Mouse (Mus musculus) MEL (cell line): ENCODE data around the gene Cotl1. TPM values are rescaled to one million over a fixed set of nuclear protein-coding genes. Genes with fewer than 3 reads are reported as not detected.

Source experiments
- DNase-seq: peaks from one replicate; pipeline ENCODE4 v3.0.0; 2011; ENCODE audit warnings: low read depth, low spot score
- H3K27ac ChIP-seq: 2 replicates; pipeline ENCODE4 v1.5.1; 2012; ENCODE audit warnings: low read depth, mild to moderate bottlenecking, control low read depth, low read length, moderate library complexity; ENCODE audit not compliant: control insufficient read depth
- H3K27me3 ChIP-seq, 2 experiments: fragments of 150-350 bp in 1 of 2; sonication (generic) in 1 of 2; 2 replicates each; pipeline ENCODE4 v1.6.1; 2012; ENCODE audit warnings: low read length in 2 of 2, mild to moderate bottlenecking in 2 of 2, improper control_type of control experiment in 1 of 2, moderate library complexity in 1 of 2; ENCODE audit not compliant: insufficient read depth in 2 of 2, control insufficient read depth in 1 of 2
- H3K36me3 ChIP-seq, 2 experiments: 2 replicates each; pipeline ENCODE4 v1.6.1; 2012 to 2014; ENCODE audit warnings: low read length in 2 of 2, improper control_type of control experiment in 1 of 2, inconsistent platforms in 1 of 2, mild to moderate bottlenecking in 1 of 2; ENCODE audit not compliant: insufficient read depth in 2 of 2, control insufficient read depth in 1 of 2
- H3K4me1 ChIP-seq, 2 experiments: fragments of 150-350 bp in 1 of 2; sonication (generic) in 1 of 2; 2 replicates each; pipeline ENCODE4 v1.6.1; 2012; ENCODE audit warnings: low read length in 2 of 2, improper control_type of control experiment in 1 of 2, mild to moderate bottlenecking in 1 of 2; ENCODE audit not compliant: insufficient read depth in 2 of 2, control insufficient read depth in 1 of 2
- H3K4me3 ChIP-seq, 2 experiments: fragments of 150-350 bp in 1 of 2; sonication (generic) in 1 of 2; 2 replicates each; pipeline ENCODE4 v1.5.1; 2012; ENCODE audit warnings: low read depth in 2 of 2, low read length in 2 of 2, mild to moderate bottlenecking in 2 of 2, moderate library complexity in 2 of 2, control low read depth in 1 of 2, improper control_type of control experiment in 1 of 2; ENCODE audit not compliant: control insufficient read depth in 1 of 2, insufficient read depth in 1 of 2
- H3K79me2 ChIP-seq: 2 replicates; pipeline ENCODE4 v1.6.1; 2012; ENCODE audit warnings: mild to moderate bottlenecking, low read length, moderate library complexity; ENCODE audit not compliant: control insufficient read depth, poor library complexity, insufficient read depth
- H3K9ac ChIP-seq: 2 replicates; pipeline ENCODE4 v1.6.1; 2012; ENCODE audit warnings: low read depth, mild to moderate bottlenecking, control low read depth, low read length, moderate library complexity; ENCODE audit not compliant: control insufficient read depth, poor library complexity, severe bottlenecking
- H3K9me3 ChIP-seq: fragments of 150-350 bp; sonication (generic); replicated peaks from 2 replicates; pipeline ENCODE4 v1.6.1; 2012; ENCODE audit warnings: mild to moderate bottlenecking, low read length, improper control_type of control experiment, moderate library complexity; ENCODE audit not compliant: insufficient read depth
- CHD1 ChIP-seq: IDR thresholded peaks from 2 replicates; pipeline ENCODE4 v1.6.1; 2012; ENCODE audit warnings: low read depth, mild to moderate bottlenecking, inconsistent platforms, low read length, improper control_type of control experiment
- CTCF ChIP-seq, 3 experiments: IDR thresholded peaks in 2 of 3; conservative IDR thresholded peaks in 1 of 3; 2 replicates each; pipeline ENCODE4 v1.5.1; 2011 to 2012; ENCODE audit warnings: low read length in 3 of 3, low read depth in 2 of 3, mild to moderate bottlenecking in 2 of 3, improper control_type of control experiment in 1 of 3, inconsistent platforms in 1 of 3, mixed read lengths in 1 of 3, moderate library complexity in 1 of 3; ENCODE audit not compliant: control insufficient read depth in 1 of 3, insufficient read depth in 1 of 3, poor library complexity in 1 of 3, severe bottlenecking in 1 of 3
- ELF1 ChIP-seq: IDR thresholded peaks from 2 replicates; pipeline ENCODE4 v1.6.1; 2014; ENCODE audit warnings: low read depth, mild to moderate bottlenecking, inconsistent platforms, low read length, improper control_type of control experiment, moderate library complexity
- EP300 ChIP-seq, 2 experiments: IDR thresholded peaks; 2 replicates each; pipeline ENCODE4 v1.6.1; 2011; ENCODE audit warnings: improper control_type of control experiment in 2 of 2, low read length in 2 of 2, low read depth in 1 of 2, mild to moderate bottlenecking in 1 of 2
- ETS1 ChIP-seq: IDR thresholded peaks from 2 replicates; pipeline ENCODE4 v1.6.1; 2012; ENCODE audit warnings: low read depth, mild to moderate bottlenecking, inconsistent platforms, low read length, improper control_type of control experiment, moderate library complexity
- GABPA ChIP-seq: IDR thresholded peaks from 2 replicates; pipeline ENCODE4 v1.6.1; 2012; ENCODE audit warnings: low read depth, mild to moderate bottlenecking, inconsistent platforms, low read length, improper control_type of control experiment, moderate library complexity
- HCFC1 ChIP-seq: IDR thresholded peaks from 2 replicates; pipeline ENCODE4 v1.6.1; 2012; ENCODE audit warnings: low read depth, mild to moderate bottlenecking, inconsistent platforms, low read length, improper control_type of control experiment, moderate library complexity
- MAX ChIP-seq: IDR thresholded peaks from 2 replicates; pipeline ENCODE4 v1.6.1; 2011; ENCODE audit warnings: low read length, improper control_type of control experiment
- MAZ ChIP-seq: IDR thresholded peaks from 2 replicates; pipeline ENCODE4 v1.6.1; 2012; ENCODE audit warnings: low read depth, mild to moderate bottlenecking, inconsistent platforms, low read length, improper control_type of control experiment
- MXI1 ChIP-seq: IDR thresholded peaks from 2 replicates; pipeline ENCODE4 v1.6.1; 2011; ENCODE audit warnings: mild to moderate bottlenecking, low read depth, low read length, improper control_type of control experiment
- MYB ChIP-seq: IDR thresholded peaks from 2 replicates; pipeline ENCODE4 v1.6.1; 2011; ENCODE audit warnings: mild to moderate bottlenecking, low read depth, low read length, improper control_type of control experiment
- NELFE ChIP-seq: IDR thresholded peaks from 2 replicates; pipeline ENCODE4 v1.6.1; 2011; ENCODE audit warnings: low read depth, low read length, improper control_type of control experiment
- NRF1 ChIP-seq: IDR thresholded peaks from 2 replicates; pipeline ENCODE4 v1.6.1; 2014; ENCODE audit warnings: low read depth, mild to moderate bottlenecking, inconsistent platforms, low read length, improper control_type of control experiment, moderate library complexity; ENCODE audit not compliant: poor library complexity, insufficient read depth, severe bottlenecking
- POLR2AphosphoS2 ChIP-seq: IDR thresholded peaks from 2 replicates; pipeline ENCODE4 v1.6.1; 2011; ENCODE audit warnings: low read length, improper control_type of control experiment
- RAD21 ChIP-seq: IDR thresholded peaks from 2 replicates; pipeline ENCODE4 v1.6.1; 2011; ENCODE audit warnings: mild to moderate bottlenecking, low read depth, low read length, improper control_type of control experiment
- RCOR1 ChIP-seq: IDR thresholded peaks from 2 replicates; pipeline ENCODE4 v1.6.1; 2012; ENCODE audit warnings: low read depth, mild to moderate bottlenecking, inconsistent platforms, low read length, improper control_type of control experiment
- SIN3A ChIP-seq: IDR thresholded peaks from 2 replicates; pipeline ENCODE4 v1.6.1; 2012; ENCODE audit warnings: low read length, improper control_type of control experiment, inconsistent platforms
- TAL1 ChIP-seq: IDR thresholded peaks from 2 replicates; pipeline ENCODE4 v1.6.1; 2012; ENCODE audit warnings: mild to moderate bottlenecking, inconsistent platforms, low read length, moderate library complexity, mixed read lengths
- TCF12 ChIP-seq: IDR thresholded peaks from 2 replicates; pipeline ENCODE4 v1.6.1; 2014; ENCODE audit warnings: low read depth, mild to moderate bottlenecking, inconsistent platforms, low read length, improper control_type of control experiment, moderate library complexity
- USF1 ChIP-seq: IDR thresholded peaks from 2 replicates; pipeline ENCODE4 v1.6.1; 2014; ENCODE audit warnings: low read depth, mild to moderate bottlenecking, inconsistent platforms, low read length, improper control_type of control experiment, moderate library complexity
- USF2 ChIP-seq, 2 experiments: IDR thresholded peaks; 2 replicates each; pipeline ENCODE4 v1.6.1; 2011 to 2012; ENCODE audit warnings: improper control_type of control experiment in 2 of 2, low read length in 2 of 2, borderline replicate concordance in 1 of 2, inconsistent platforms in 1 of 2, low read depth in 1 of 2, mild to moderate bottlenecking in 1 of 2; ENCODE audit not compliant: insufficient read depth in 1 of 2
- ZKSCAN1 ChIP-seq: IDR thresholded peaks from 2 replicates; pipeline ENCODE4 v1.6.1; 2012; ENCODE audit warnings: low read depth, mild to moderate bottlenecking, inconsistent platforms, low read length, improper control_type of control experiment, moderate library complexity
- ZMIZ1 ChIP-seq: IDR thresholded peaks from 2 replicates; pipeline ENCODE4 v1.6.1; 2012; ENCODE audit warnings: low read depth, mild to moderate bottlenecking, inconsistent platforms, low read length, improper control_type of control experiment, moderate library complexity
- ZNF384 ChIP-seq: IDR thresholded peaks from 2 replicates; pipeline ENCODE4 v1.6.1; 2012; ENCODE audit warnings: low read depth, mild to moderate bottlenecking, inconsistent platforms, low read length, improper control_type of control experiment
- polyA plus RNA-seq, 2 experiments: library from polyadenylated mRNA; stranded (reverse) in 1 of 2; unstranded in 1 of 2; fragments of >175 nt in 1 of 2; fragments of >200 nt in 1 of 2; gene quantifications; 2 replicates each; pipeline versions ENCODE4 v1.2.1 to v1.2.4; 2012; ENCODE audit warnings: low replicate concordance in 2 of 2, low read depth in 1 of 2; ENCODE audit not compliant: insufficient read length in 2 of 2, insufficient read depth in 1 of 2, missing spikeins in 1 of 2
- total RNA-seq: library from RNA; depleted of rRNA; stranded (reverse); fragments of 300-350 nt; gene quantifications from 2 replicates; pipeline ENCODE4 v1.2.3, GENCODE M21; 2012

Gene Cotl1
- total and polyA plus RNA-seq, 3 experiments, result 70.3 to 114 TPM; not detected in 1

DNA sequence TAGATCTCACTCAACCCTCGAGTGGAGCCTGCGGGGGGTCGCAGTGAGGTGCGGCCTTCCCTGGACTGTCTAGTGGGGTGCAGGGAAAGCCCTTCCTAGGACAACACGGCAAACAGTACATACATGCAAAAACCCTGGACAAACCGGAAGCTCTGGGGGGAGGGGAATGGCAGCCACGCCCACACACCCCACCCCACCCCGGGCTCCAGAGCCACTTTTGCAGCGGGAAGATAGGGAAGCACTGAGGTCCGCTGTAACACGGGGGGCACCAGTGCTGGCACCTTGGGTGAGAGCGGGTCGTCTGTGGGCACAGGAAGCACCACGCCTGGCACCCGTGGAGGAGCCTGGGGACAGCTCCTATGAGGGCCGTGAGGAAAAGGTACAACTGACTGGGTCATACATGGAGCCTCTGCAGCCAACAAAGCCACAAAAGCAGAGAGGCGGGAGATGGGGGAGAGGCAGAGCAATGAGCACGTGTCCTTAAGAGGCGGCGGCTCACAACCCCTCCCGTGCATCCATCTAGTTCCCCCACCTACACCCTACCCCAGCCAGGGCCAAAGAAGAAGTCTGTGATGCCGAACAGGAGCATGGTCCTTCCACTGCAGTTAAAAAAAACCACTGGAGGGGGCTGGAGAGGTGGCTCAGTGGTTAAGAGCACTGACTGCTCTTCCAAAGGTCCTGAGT, 74.4 kb downstream of the Cotl1 start (continued):
- no peak for TF ChIP-seq POLR2AphosphoS2
- TF ChIP-seq ETS1, result no peak
- no peak for TF ChIP-seq RAD21
- peak; percentile 50; the same call in 1 of the 2 replicates for TF ChIP-seq ZNF384

DNA sequence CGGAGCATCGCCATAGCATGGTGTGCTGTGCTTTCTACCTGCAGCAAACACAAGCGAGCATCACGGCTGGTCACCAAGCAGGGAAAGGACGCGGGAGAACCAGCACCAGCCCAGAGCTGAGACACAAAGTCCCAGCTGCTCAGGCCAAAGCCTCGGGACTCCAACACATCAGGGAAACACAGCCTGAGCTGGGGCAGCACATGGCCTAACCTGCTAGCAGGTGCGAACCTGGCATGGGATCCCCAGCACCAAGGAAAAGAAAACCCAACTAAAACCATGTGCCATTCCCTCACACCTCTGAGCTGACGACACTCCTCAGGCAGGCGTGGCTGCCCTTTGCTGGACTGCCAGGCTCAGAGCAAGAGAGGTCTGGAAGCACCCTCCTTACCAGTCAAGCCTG, 75.0 kb downstream of the Cotl1 start:
- DNase-seq, result no peak
- Histone ChIP-seq H3K9ac (peak overlapping the region; percentile 70), H3K36me3 (peaks cover 0 to 12% of the 10 kb centered on the region in 2 experiments; a peak in 2 of 4 replicates), H3K27ac (peak overlapping the region; percentile 66), H3K9me3 (no peaks in the 10 kb centered on the region), H3K27me3 (no peaks in the 10 kb centered on the region), H3K4me1 (peaks cover 14 to 41% of the 10 kb centered on the region in 2 experiments), H3K4me3 (peak overlapping the region in 1 of 2 experiments; percentile 41; a peak in 1 of 4 replicates), H3K79me2 (no peaks in the 10 kb centered on the region; the same call in 1 of the 2 replicates)
- TF ChIP-seq MAX (peak; percentile 55; the same call in 1 of the 2 replicates), GABPA (no peak)

DNA sequence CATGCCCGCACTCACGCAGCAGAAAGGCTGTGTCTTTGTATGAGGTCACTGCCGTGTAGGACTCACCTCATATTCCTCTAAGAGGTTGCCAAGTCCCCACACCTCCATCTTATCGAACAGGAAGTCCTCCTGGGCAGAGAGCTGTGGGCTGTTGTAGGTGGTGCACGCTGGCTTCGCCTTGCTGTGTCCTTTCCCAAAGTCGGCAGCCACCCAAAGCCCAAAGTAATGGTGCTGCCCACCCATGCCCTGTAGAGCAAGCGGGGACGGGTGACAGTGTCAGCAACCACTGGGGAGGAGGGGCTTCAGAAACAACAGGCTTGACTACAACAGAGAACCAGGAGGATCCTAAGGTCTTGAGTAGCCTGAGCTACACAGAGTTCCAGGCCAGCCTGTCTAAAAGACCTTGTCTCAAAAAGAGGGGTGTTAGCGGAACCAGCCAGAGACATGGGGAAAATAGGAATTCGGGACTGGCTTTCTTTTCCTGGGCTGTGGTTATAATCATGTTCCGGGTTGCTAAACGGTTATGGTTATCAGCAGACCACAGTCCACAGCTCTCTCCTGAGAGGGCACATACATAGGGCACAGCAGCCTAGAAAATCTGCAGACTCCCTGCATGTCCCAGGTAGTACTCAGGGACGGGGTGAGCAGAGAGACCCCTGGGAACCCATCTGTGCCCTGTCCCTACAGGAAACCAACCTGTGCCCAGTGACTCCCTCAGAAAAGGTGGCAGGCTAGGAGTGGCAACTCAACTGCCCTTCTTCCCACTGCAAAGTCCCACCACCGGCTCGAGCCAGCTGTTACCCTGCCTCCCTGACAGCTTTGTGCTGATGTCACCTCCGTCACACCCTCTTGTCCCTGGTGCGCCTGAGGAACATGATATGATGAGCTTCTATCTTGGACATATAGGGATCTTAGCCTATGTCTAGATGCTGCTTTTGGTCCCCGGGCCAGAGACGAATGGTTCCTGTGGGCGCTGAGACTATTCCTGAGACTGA, 77.8 kb downstream of the Cotl1 start:
- Histone ChIP-seq H3K79me2 (no peaks in the 10 kb centered on the region; the same call in 1 of the 2 replicates), H3K27ac (peak overlapping the region; percentile 73), H3K27me3 (no peaks in the 10 kb centered on the region), H3K4me1 (peaks cover 14 to 43% of the 10 kb centered on the region in 2 experiments), H3K36me3 (peaks cover 0 to 14% of the 10 kb centered on the region in 2 experiments; a peak in 2 of 4 replicates), H3K9ac (peak overlapping the region; percentile 36), H3K4me3 (peak overlapping the region; percentile 9 to 10; a peak in 3 of 4 replicates), H3K9me3 (no peaks in the 10 kb centered on the region)
- peak; percentile 67 for DNase-seq
- TF ChIP-seq SIN3A (peak; percentile 53; the same call in 1 of the 2 replicates), POLR2AphosphoS2 (no peak), EP300 (IDR thresholded peaks at IDR 0.05; ENCODE audit: low read depth in 1 of 2, low read length in 2 of 2) (peak; percentile 70 to 90), RCOR1 (peak; percentile 62), MYB (peak; percentile 70), TAL1 (peak; percentile 56), ETS1 (peak; percentile 81), ZKSCAN1 (no peak), TCF12 (peak; percentile 53), USF1 (no peak), RAD21 (no peak), ZMIZ1 (no peak), CTCF (IDR thresholded peaks at IDR 0.05 in 2 of 3, conservative IDR thresholded peaks at IDR 0.05 in 1 of 3; ENCODE audit: control insufficient read depth in 1 of 3, insufficient read depth in 1 of 3, low read depth in 2 of 3, low read length in 3 of 3, poor library complexity in 1 of 3, severe bottlenecking in 1 of 3) (no peak), USF2 (IDR thresholded peaks at IDR 0.05; ENCODE audit: borderline replicate concordance in 1 of 2, insufficient read depth in 1 of 2, low read depth in 1 of 2, low read length in 2 of 2) (no peak), MAZ (no peak), ELF1 (peak; percentile 39; the same call in 1 of the 2 replicates), NELFE (peak; percentile 12; the same call in 1 of the 2 replicates), ZNF384 (no peak), HCFC1 (no peak), NRF1 (no peak), CHD1 (0 out of 2 replicates have a peak, but pooled peaks have one; percentile 22), MXI1 (no peak; the same call in 1 of the 2 replicates)
